Mouse (Mus musculus): ENCODE measurements around the gene Soat1.

GRCm38 (mm10) chr1:156423493-156423892 lies 50.6 kb downstream of the Soat1 start:
- TF ChIP-seq CTCF (IDR thresholded peaks at IDR 0.05; ENCODE audit: control insufficient read depth, insufficient read depth, insufficient replicate concordance, low read depth, low read length) (no peak), POLR2A (IDR thresholded peaks at IDR 0.05; ENCODE audit: control insufficient read depth, low read depth, low read length) (no peak)
